Mouse (Mus musculus) spleen, adult 10 weeks (tissue): ENCODE data around the gene Kif4. TPM values are rescaled to one million over a fixed set of nuclear protein-coding genes. Genes with fewer than 3 reads are reported as not detected.

Source experiments
- polyA plus RNA-seq: library from polyadenylated mRNA; stranded (reverse); fragments of 350-450 nt; fragmentation: Illumina TruSeq; extraction: RNeasy Lipid Tissue Mini Kit (QIAGEN cat#74804); gene quantifications from one replicate; pipeline ENCODE4 v1.2.3, GENCODE M21; 2015; ENCODE audit warnings: low replicate concordance; ENCODE audit not compliant: insufficient read depth

Kif4 gene
- 6.6 TPM for polyA plus RNA-seq

DNA sequence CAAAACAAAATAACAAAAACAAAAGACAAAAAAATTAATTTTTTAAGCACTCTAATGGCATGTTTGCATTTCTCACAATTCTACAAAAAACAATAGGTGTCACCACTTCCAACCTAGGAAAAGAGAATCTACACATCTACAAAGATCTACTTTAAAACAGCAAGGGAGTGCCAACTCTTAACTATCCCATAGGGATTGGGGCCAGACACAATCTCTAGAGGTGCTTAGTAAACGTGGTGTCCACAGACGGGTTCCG, at the start of gene Kif4:
Kif4 (plus strand) TSS at position 192 of the 256 bp plus-strand sequence.

GRCm38 (mm10) chrX:100594791-100595190, 30.7 kb upstream of the Kif4 start, which contains the start of gene P2ry4:
TSS of gene P2ry4 (minus strand) at chrX:100594869.

GRCm38 (mm10) chrX:100605314-100605713, 20.2 kb upstream of the Kif4 start, which contains the start of gene Arr3:
TSS of gene Arr3 (plus strand) at chrX:100605497.

DNA sequence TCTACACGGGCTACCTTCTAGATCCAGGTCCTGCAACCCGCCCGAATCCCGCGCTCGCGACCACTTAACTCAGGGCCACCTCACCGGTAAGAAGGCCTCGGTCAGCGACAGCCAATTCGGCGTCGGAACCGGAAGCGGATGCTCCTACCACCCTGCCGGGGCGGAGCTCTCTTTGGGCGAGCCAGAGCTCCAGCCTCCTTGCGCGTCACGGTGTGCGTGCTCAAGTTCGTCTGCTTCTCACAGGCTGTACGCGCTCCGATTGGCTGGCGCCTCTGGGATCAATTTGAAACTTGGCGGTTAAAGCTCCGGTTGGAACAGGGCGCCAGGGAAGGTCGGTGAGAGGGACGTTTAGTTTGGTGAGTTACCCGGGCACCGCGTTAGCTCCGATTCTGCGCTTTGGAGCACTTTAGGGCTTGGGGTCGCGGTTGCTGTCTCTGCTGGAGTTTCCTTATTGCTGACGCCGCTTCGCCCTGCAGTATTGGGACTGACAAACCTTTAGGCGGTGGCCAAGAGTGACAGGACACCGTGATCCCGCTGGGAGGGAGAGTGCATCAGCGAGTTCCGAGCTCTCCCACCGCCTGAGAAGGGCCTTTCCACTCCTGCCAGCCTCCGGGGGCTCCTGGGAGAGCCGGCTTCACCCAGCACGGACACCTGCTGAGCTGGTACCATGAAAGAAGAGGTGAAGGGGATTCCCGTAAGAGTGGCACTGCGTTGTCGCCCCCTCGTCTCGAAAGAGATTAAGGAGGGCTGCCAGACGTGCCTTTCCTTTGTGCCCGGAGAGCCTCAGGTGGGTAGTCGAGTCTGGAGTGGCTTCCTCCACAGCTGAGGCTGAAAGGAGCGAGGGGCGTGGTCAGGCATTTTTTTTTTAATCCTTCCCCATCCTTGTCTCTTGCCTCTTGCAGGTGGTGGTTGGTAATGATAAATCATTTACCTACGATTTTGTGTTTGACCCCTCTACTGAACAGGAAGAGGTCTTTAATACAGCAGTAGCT, 561 bp downstream of the Kif4 start, which contains the start of gene Pdzd11:
Pdzd11 (minus strand) TSS at position 767 of the 992 bp plus-strand sequence.

DNA sequence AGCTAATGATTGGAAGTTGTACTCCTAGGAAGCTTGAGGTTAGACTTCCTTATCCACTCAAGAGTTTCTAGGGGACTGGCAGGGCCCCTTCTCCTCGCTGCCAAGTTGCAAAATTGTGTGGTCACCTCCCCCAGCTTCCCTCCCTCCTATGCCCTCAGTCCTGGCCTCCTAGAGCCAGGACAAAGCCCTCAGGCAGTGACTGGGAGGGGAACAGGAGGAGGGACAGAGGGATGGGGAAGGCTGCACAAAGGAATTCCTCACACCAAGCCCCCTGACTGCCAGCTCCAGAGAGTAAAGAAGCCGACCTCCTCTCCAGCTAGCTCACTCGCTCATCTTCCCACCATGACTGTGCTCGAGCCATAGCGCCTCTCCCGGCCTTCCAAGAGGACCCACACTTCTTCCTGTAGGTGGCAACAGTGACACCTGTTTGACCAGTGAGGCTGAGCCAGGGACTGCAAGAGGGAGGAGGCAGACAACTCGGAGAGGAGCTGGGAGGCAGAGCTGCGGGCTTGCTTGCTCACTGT, 104.2 kb downstream of the Kif4 start, which contains the start of gene Gdpd2:
Gdpd2 (plus strand) TSS at position 209 of the 524 bp plus-strand sequence.

GRCm38 (mm10) chrX:100767181-100767884, 141.8 kb downstream of the Kif4 start, which contains the start of gene Dlg3:
TSS of gene Dlg3 (plus strand) at chrX:100767722.

Other genes with a start within 250 kb of the Kif4 start
- not detected for gene Otud6a, start 196.7 kb upstream of the Kif4 start, polyA plus RNA-seq
- gene Awat2, start 183.0 kb upstream of the Kif4 start, polyA plus RNA-seq, result 0.76 TPM
- 94.9 TPM for gene Igbp1, start 131.4 kb upstream of the Kif4 start, polyA plus RNA-seq
- not detected for gene Dgat2l6, start 100.9 kb upstream of the Kif4 start, polyA plus RNA-seq
- gene Awat1, start 53.5 kb upstream of the Kif4 start, polyA plus RNA-seq, result not detected
- gene P2ry4, start 30.9 kb upstream of the Kif4 start, polyA plus RNA-seq, result not detected
- not detected for gene Arr3, start 20.2 kb upstream of the Kif4 start, polyA plus RNA-seq
- gene Pdzd11, start 831 bp downstream of the Kif4 start, polyA plus RNA-seq, result 40.2 TPM
- 204 TPM for gene Gdpd2, start 104.1 kb downstream of the Kif4 start, polyA plus RNA-seq
- 10.6 TPM for gene Dlg3, start 142.0 kb downstream of the Kif4 start, polyA plus RNA-seq